Mouse (Mus musculus) thymus, adult 2 months (tissue): ENCODE measurements around the gene Tm9sf3. TPM values are rescaled to one million over a fixed set of nuclear protein-coding genes. Genes with fewer than 3 reads are reported as not detected.

ENCODE experiments used
- DNase-seq: peaks from one replicate; pipeline ENCODE4 v3.0.0; 2021
- H3K27ac ChIP-seq: fragments of 200-500 bp; 2 replicates; pipeline ENCODE4 v1.5.1; 2012; ENCODE audit warnings: low read length, control low read depth; ENCODE audit not compliant: control insufficient read depth, insufficient read depth
- H3K27me3 ChIP-seq: fragments of 200-500 bp; 2 replicates; pipeline ENCODE4 v1.6.1; 2012; ENCODE audit warnings: mild to moderate bottlenecking, low read length, moderate library complexity, mixed read lengths; ENCODE audit not compliant: control insufficient read depth, insufficient read depth
- H3K36me3 ChIP-seq: fragments of 200-500 bp; 2 replicates; pipeline ENCODE4 v1.6.1; 2012; ENCODE audit warnings: mild to moderate bottlenecking, low read length, moderate library complexity; ENCODE audit not compliant: control insufficient read depth, insufficient read depth
- H3K4me1 ChIP-seq: fragments of 200-500 bp; replicated peaks from 2 replicates; pipeline ENCODE4 v1.6.1; 2012; ENCODE audit warnings: low read length; ENCODE audit not compliant: control insufficient read depth, insufficient read depth
- H3K4me3 ChIP-seq: fragments of 200-500 bp; 2 replicates; pipeline ENCODE4 v1.5.1; 2012; ENCODE audit warnings: mild to moderate bottlenecking, low read length, control low read depth, moderate library complexity; ENCODE audit not compliant: control insufficient read depth, insufficient read depth
- CTCF ChIP-seq: fragments of 200-500 bp; IDR thresholded peaks from 2 replicates; pipeline ENCODE4 v1.5.1; 2012; ENCODE audit warnings: mild to moderate bottlenecking, control low read depth, low read length, moderate library complexity, borderline replicate concordance; ENCODE audit not compliant: control insufficient read depth, poor library complexity, insufficient read depth; ENCODE audit errors: extremely low read depth
- POLR2A ChIP-seq: fragments of 200-500 bp; IDR thresholded peaks from 2 replicates; pipeline ENCODE4 v1.6.1; 2012; ENCODE audit warnings: mild to moderate bottlenecking, low read length, control low read depth, moderate library complexity; ENCODE audit not compliant: control insufficient read depth, poor library complexity, insufficient read depth; ENCODE audit errors: extremely low read depth
- WGBS: fragments of 180-500 bp; shearing (Covaris S2); methylation state at CpG from one replicate; pipeline ENCODE4 v1.1.7; 2018; 5-methylcytosine and 5-hydroxymethylcytosine counted together
- polyA plus RNA-seq: library from polyadenylated mRNA; depleted of rRNA; stranded (reverse); fragments of >200 nt; gene quantifications from 2 replicates; pipeline ENCODE4 v1.2.3, GENCODE M21; 2012

Gene Tm9sf3
- polyA plus RNA-seq, 1 experiment: 59.7 TPM

- no peaks in the 10 kb centered on the region for H3K27me3 ChIP-seq
- H3K36me3 ChIP-seq: peaks cover 53% of the 10 kb centered on the region
- WGBS: 75% methylated on average over 4 of the region's 4 CpGs
- H3K4me1 ChIP-seq: no peaks in the 10 kb centered on the region
- TF ChIP-seq CTCF (no peak), POLR2A (no peak)
- no peak overlapping the region for H3K4me3 ChIP-seq
- no peak overlapping the region for H3K27ac ChIP-seq
- no peak for DNase-seq
These were observed 17.5 kb downstream of the Tm9sf3 start for GRCm38 (mm10) chr19:41246271-41246670.

- no peak overlapping the region for H3K4me3 ChIP-seq
- 78% methylated on average over 6 of the region's 6 CpGs for WGBS
- peaks cover 68% of the 10 kb centered on the region for H3K36me3 ChIP-seq
- peak; percentile 50 for DNase-seq
- H3K27me3 ChIP-seq: no peaks in the 10 kb centered on the region
- no peak for TF ChIP-seq POLR2A
- peak; percentile 29; the same call in 1 of the 2 replicates for TF ChIP-seq CTCF
- H3K27ac ChIP-seq: no peak overlapping the region
- no peaks in the 10 kb centered on the region; the same call in 1 of the 2 replicates for H3K4me1 ChIP-seq
These were observed 19.2 kb downstream of the Tm9sf3 start for GRCm38 (mm10) chr19:41244581-41244980.

- peaks cover 82% of the 10 kb centered on the region for H3K36me3 ChIP-seq
- WGBS: 95% methylated on average over 5 of the region's 5 CpGs
These were observed 21.8 kb downstream of the Tm9sf3 start for GRCm38 (mm10) chr19:41241997-41242396.

GRCm38 (mm10) chr19:41233698-41234097 lies 30.1 kb downstream of the Tm9sf3 start:
- Histone ChIP-seq H3K4me3 (no peak overlapping the region), H3K4me1 (no peaks in the 10 kb centered on the region), H3K27ac (no peak overlapping the region), H3K36me3 (peaks cover 87% of the 10 kb centered on the region), H3K27me3 (no peaks in the 10 kb centered on the region)
- no peak for DNase-seq
- TF ChIP-seq CTCF (no peak), POLR2A (no peak)
- WGBS: 98% methylated on average over 4 of the region's 4 CpGs

More at GRCm38 (mm10) chr19:41241997-41242396, 21.8 kb downstream of the Tm9sf3 start:
- no peaks in the 10 kb centered on the region for H3K27me3 ChIP-seq
- no peak for DNase-seq
- no peak overlapping the region for H3K27ac ChIP-seq
- H3K4me1 ChIP-seq: no peaks in the 10 kb centered on the region; the same call in 1 of the 2 replicates
- TF ChIP-seq POLR2A (no peak), CTCF (no peak)
- no peak overlapping the region for H3K4me3 ChIP-seq

- Histone ChIP-seq H3K27ac (no peak overlapping the region), H3K4me1 (peaks cover 3% of the 10 kb centered on the region; the same call in 1 of the 2 replicates), H3K27me3 (peaks cover 7% of the 10 kb centered on the region; the same call in 1 of the 2 replicates), H3K36me3 (peaks cover 4% of the 10 kb centered on the region; the same call in 1 of the 2 replicates), H3K4me3 (no peak overlapping the region)
- no peak for DNase-seq
- no peak for TF ChIP-seq CTCF
- no peak for TF ChIP-seq POLR2A
- 43% methylated on average over 7 of the region's 7 CpGs for WGBS
These were observed 55.5 kb downstream of the Tm9sf3 start for GRCm38 (mm10) chr19:41208326-41208725.

GRCm38 (mm10) chr19:41206811-41207344 lies 56.9 kb downstream of the Tm9sf3 start, which contains the start of gene Tll2:
Gene Tll2, minus strand, starts transcription at chr19:41206835.
- H3K36me3 ChIP-seq: no peaks in the 10 kb centered on the region
- 3% methylated on average over 32 of the region's 32 CpGs for WGBS
- no peak within 1 kb of the TSS for H3K4me3 ChIP-seq
- no peak within 1 kb of the TSS for H3K27ac ChIP-seq
- H3K4me1 ChIP-seq: peaks cover 3% of the 10 kb centered on the region; the same call in 1 of the 2 replicates
- TF ChIP-seq CTCF: no peak
- no peak for TF ChIP-seq POLR2A
- H3K27me3 ChIP-seq: peaks cover 7% of the 10 kb centered on the region; the same call in 1 of the 2 replicates
- peak; percentile 32 for DNase-seq
